Mouse (Mus musculus): ENCODE results near the gene Cfap157.

GRCm38 (mm10) chr2:32795748-32796418 is 11.7 kb upstream of the Cfap157 start:
- no peak for TF ChIP-seq CTCF (IDR thresholded peaks at IDR 0.05; ENCODE audit: low read depth)
- TF ChIP-seq EP300 (IDR thresholded peaks at IDR 0.05; ENCODE audit: low read depth) = no peak
